Mouse (Mus musculus) frontal cortex, postnatal 10 days (tissue): Measurements from ENCODE around the gene Gria4.
"Not testable (repeated sequence)": the region's sequence is repeated elsewhere in the genome, so short reads cannot be mapped to it uniquely, and the experiment has no call there.

ENCODE experiments used
- DNase-seq, 2 experiments: peaks; one replicate each; pipeline ENCODE4 v3.0.0; 2022; ENCODE audit warnings: low spot score in 2 of 2, mixed read lengths in 1 of 2

The Gria4 gene

DNA sequence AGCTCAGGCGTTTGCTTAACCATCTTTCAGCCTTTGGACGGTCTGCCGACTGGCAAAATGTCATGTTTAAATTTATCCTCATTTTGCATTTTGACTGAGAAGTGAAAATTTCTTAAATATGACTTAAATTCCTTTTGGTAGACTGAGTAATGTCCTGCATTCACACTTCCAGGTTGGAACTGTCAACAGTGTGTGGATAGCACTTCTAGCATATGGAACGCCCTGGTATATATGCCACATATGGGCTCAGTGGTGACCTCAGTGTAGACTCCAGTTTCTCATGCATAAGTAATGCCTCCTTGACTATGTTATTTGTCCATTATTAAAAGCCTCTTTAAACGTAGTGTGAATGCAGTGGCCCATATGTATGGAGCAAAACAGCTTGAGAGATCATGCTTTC is 222.4 kb downstream of the Gria4 start:
- DNase-seq = no peak

DNA sequence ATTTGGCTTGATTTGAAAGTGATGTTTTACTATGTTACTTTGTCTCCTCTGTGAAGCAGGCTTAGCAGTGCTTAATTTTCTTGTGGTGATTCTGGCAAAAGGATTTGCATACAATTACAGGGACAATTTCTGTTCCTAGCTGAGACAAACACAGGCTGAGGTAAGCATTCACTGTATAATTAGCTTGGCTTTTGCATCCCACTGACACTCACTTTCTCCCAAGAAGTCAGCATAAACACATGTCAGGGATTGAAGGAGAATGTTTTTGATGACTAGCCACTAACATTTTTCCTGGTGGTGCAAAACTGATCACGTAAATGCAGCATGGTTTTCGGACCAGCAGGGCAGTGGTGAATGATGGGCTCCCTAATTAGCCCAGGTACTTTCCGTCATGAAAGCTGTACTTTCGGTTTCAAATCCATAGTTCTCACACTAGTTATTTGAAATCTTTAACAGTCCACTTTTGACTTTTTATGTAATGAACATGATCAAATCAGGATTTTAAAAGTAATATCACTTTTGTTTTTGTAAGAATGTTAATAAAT is 240.5 kb downstream of the Gria4 start:
- no peak for DNase-seq

DNA sequence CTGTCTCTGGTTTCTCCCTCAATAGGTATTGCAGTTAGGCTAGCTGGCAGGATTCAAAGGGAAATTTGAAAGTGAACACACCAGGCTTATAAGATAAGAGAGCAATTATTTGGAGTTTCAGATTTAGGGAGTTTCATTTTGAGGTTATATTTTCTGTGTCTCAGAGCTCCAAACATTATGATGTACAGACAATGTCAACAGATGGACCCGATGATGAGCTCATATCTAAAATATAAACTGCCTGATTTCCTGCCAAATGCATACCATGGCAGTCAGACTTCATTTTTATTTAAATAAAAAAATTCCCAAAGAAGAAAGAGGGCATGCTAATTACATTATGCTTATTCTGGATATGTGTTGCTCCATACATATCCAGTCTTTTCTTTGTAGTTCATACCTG is 256.8 kb downstream of the Gria4 start:
- DNase-seq = no peak

DNA sequence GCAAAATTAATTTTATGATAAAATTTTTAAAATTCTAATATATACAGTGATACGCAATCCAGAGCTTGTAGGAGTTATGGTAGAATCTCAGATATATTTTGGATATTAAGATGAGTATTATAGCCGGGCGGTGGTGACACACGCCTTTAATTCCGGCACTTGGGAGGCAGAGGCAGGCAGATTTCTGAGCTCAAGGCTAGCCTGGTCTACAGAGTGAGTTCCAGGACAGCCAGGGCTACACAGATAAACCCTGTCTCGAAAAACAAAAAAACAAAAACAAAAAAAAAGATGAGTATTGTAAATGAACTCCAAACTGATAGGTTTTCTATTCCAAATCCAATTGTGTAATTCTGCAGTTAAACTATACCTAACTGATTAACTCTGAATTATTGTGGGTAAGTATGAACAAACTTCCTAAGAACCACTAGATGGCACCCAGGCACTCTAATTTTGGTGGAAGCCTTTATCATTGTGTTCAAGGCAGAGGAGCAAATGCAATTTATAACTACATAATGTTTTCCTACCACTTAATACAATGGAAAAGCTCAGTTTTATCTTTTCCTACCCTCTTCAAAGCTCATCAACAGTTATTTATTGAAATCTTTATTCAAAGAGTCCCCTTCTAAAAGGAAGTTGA is 259.4 kb downstream of the Gria4 start:
- DNase-seq = no peak

DNA sequence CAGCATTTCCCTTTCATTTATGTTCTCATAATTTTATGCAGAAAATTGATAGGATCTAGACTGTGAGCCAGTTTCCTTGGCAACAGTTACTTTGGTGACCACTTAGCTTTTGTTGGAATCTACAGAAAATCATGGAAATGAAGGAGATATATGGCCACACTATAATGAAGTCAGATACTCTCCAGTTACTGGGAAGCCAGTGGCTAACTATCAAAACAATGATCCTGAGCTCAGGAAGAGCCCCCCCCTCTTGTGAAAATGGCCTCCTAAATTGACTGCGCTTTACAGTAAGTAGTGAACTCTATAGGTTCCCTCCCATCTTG is 281.5 kb downstream of the Gria4 start:
- no peak for DNase-seq

DNA sequence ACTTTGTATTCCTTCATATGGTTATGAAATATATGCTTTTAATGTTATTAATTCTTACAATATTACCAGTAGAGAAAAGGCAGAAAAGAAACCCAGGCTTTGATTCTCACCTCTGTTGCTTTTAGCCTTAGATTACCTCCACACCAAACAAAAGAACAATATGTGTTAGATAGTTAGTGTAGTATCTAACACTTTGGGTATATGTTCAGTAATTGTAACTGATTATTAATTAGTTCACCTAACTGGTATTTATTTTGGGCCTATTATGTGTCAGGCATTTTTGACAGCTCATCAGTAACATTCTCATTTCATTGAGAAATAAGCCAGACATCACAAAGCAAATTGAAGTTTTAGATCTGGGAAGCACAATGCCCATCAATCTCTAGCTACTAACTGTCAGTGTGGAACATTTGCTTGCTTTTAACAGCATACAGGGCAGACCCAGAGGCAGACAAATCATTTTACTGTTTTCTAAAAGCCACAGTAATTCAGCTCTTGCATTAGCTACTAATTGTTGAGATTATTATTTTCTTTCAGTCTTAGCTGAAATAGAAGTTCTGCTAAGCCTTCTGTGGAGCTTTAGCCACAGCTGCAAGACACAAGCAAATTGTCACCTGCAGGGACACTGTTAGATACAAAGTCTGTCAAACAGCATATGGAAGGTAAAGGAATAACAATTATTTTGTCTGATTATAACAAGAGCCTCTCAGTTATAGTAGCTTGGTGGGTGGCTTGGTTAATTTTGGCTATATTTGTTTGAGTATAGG is 282.1 kb downstream of the Gria4 start:
- no peak for DNase-seq

DNA sequence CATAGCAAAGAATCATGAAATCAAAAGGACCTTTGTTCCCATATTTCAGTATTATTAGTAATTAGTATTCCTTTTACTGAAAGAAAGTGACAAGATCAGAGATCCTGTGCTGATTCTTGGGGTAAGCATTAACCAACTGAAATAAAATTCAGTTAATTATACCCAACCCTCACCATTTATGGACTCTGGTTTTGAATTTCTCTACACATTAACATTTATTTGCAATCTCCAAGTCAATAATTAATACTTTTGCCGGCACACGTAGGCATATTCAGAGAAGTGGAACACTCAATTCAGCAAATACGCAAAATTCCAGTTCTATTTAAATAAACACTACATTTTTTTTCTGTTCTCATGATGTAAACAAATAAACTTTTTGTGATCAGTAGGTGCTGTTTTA is 289.9 kb downstream of the Gria4 start:
- no peak for DNase-seq

DNA sequence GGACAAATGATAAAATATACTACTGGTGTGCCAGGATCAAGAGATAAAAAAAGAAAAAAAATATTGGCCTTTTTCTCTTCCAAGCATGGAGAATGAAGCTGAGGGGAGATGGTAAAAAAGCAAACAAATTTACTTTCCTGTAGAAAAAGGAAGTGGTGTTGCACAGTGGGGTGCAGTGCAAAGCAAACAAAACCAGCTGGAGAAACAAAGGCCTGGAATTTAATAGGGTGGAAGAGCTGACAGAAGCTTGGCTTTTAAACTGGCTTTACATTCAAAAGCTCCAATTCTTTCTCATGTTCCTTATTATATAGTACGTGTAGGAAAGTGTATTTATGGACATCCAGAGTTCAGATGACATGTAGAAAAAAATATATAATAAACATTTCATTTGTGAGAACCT is 290.9 kb downstream of the Gria4 start:
- no peak for DNase-seq

DNA sequence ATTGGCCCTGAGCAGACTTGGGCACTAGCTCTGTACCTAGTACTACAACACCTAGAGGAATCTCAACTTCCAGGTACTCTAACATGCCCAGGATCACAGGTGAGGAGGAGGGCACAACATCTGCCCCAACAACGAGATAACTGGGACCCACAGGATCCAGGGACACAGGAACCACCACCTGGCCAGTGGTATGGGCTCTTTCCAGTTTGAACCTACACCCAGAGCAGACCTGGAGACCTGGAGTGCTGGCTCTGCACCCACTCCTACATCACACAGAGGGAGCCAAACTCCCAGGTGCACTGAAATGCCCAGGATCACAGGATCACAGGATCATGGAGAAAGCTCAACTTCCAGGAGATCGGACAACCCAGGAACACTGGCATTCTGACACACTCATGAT is 309.6 kb downstream of the Gria4 start:
- DNase-seq = no peak

DNA sequence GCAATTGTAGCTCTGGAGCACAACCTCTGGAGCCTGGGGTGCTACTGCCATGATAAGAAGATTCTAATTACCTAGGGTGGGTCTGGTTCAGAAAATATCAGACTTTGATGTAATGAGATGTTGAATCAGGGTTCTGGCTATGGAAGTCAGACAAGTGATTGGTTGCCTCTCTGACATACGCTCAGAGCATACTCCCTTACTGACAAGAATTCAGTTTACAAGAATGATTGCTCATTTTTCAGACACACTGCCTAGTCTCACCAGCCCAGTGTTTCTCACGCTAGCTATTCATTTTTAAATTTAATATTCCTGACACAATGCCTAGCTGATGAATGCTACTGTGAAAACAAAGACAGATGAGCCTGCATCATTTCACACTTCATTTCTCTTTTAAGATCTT is 311.5 kb downstream of the Gria4 start:
- no peak for DNase-seq

DNA sequence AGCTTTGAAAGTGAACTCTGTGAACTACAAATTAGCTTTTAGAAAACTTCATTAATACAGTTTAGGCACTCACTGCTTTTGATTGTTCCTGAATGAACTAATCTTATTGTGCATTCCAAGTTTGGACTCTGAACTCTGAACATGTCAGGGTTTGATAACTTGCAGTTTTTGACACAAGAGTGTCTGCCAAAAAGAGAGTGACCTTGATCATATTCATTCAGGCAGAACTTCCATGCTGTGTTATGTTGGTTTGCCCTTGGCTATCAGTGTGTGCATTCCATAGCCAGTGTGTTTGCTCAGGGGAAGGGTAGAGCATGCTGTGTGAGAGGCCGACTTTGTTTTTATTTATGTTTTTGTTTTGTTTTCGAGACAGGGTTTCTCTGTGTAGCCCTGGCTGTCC is 325.2 kb downstream of the Gria4 start:
- no peak for DNase-seq

DNA sequence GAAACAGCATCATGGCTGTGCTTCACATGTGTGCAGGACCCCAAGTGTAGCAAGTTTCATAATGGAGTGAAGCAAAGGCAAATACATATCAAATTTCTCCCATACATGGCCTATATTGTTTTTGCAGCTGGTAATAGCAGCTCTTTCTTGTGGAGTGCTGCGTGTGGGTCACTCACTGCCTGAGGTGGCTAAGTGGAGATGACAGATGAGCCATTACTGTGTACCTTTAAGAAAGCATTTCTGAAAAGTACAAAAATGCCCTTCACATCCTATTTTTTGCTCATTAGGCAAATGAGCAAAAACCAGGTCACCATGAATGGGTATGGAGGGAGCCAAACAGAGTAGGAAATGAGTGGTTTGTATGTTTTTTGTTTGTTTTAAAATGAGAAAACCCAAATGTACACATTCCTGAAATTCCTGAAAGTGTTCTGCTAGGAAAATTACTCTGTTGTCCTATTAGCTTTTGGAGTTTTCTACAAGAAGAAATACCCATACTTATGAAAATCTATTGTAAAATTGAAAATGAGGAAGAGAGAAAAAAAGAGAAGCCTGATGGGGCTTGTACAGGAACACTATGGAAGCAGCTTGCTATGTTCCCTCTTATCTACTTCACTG is 336.5 kb downstream of the Gria4 start:
- DNase-seq = no peak

DNA sequence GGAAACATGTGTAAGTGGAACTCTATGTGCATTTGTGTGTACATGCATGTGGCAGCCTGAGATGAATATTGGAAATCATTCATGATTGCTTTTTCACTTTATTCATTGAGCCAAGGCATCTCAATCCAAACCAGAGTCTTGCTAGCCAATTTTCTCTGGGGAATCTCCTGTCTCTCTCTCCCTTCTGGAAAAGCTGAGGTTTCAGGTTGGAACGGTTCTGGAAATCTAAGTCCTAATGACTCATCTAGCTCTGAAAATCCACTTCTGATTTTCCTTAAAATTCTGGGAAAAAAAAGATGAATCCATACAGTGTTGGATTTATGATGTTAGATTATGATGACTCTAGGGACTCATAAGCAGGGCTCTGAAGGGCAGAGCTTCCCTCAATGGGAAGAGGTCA is 337.8 kb downstream of the Gria4 start:
- DNase-seq = no peak

DNA sequence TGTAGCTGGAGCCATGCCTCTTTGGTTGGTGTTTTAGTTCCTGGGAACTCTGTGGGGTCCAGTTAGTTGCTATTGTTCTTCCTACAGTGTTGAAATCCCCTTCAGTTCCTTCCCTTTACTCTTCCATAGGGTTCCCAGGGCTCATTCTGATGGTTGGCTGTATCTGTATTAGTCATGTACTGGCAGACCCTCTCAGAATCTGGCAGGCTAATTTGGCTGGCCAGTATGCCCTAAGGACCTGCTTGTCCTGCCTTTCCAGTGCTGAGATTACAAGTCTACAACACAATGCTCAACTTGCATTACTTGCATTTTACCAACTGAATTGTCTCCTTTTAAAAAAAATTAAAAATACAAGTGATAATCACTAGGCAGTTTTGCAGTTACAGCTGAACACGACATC is 338.4 kb downstream of the Gria4 start:
- no peak for DNase-seq

DNA sequence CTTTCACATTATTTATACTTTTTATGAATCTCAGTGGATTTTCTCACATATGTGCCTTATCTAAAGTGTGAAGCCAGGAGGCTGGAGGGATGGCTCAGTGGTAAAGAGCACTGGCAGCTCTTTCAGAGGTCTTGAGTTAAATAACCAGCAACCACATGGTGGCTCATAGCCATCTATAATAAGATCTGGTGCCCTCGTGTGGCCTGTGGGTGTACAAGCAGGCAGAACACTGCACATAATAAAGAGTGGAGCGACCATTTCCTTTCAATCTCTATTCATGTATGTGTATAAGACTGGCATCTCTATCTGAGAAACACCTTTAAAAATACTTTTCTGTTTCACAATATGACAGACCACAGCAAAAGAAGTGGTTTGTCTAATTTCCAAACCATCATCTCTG is 353.1 kb downstream of the Gria4 start:
- DNase-seq = no peak

DNA sequence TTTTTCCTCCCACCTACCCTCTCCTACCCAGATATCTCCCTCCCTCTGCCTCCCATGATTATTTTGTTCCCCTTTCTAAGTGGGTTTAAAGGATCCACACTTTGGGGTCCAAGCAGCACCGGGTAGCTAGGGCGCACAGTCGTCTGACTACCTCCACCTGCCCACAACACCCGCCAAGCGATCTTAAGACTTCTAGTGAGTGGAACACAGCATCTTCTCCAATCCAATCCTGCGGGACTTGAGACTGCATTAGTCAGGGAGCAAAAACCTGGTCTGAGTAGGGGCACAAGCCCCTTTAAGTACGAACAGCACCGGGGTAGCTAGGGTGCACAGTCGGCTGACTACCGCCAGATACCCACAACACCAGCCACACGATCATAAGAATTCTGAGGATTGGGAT is 395.2 kb downstream of the Gria4 start:
- not testable (repeated sequence) for DNase-seq

DNA sequence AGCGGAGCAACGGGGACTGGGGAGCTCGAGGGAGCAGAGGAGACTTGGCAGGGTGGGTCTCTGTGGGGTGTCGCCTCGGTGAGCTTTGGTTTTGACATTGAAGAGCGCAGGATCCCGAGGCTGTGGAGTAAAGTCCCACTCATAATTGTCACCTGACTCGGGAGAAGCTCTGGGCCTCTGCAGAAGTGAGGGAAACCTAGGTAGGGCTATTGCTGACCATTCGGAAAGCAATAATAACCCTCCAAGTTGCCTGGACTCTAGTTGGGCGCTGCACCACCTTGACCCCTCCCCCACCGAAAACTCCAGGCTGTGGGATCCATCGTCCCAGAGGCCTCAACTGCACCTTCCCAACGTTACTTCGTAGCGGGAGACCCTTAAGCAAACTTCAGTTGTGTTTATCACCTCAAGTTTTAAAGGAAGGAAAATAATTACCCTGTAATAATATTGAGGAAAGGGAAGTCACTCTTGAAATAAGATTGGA is 419.4 kb downstream of the Gria4 start:
- DNase-seq = no peak

DNA sequence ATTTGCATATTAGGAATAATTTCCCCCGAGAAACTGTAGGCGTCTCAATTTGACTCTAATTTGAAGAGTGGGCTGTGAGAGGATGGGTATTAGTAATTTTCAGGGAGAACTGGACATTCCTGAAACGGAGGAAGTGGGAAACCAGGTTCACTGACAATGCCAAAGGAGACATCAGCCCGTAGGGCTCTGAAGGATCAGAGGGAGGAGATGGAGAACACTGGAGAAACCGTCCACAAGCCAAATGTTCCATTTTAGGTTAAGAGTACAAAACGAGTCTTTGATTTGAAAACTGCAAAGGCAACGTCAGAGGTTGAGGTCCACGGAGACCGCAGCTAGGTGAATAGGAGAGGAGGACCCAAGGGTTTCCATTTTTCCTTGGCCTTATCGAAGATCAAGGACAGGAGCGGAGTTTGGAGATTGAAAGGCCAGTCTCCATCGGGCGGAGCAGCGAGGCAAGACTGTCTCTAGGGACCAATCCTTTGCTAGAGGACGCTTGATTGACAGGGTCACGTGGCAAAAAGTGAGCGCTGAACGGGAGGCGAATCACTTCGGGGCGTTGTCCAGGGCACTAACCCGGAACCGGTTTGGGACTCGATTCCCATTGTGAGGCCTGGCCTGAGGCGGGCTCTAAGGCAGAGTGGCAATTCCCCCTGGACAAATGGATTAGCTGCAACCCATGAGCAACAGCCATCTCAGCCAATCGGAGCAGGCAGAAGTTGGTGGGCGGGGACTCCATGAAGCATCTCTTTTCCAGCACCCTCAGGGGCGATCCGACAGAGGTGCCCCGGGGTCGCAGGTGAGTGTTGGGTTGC is 420.0 kb downstream of the Gria4 start, which contains the start of gene Msantd4:
Gene Msantd4, plus strand, starts transcription at position 735 of the 812 bp plus-strand sequence.
- peak; percentile 98 to 99 for DNase-seq
